Mouse (Mus musculus): ENCODE measurements around the gene 1700016D06Rik. TPM values are rescaled to one million over a fixed set of nuclear protein-coding genes. Genes with fewer than 3 reads are reported as not detected.

The 1700016D06Rik gene
- not detected in 2 replicates for polyA plus RNA-seq (2014; fragmentation: Nextera tagmentation; extraction: Ambion mirVana)

GRCm38 (mm10) chr8:11701033-11701362 is at the start of gene 1700016D06Rik:
Gene 1700016D06Rik, minus strand, starts transcription at chr8:11701063.
- no peaks in the 10 kb centered on the region for H3K36me3 ChIP-seq (ENCODE audit: control insufficient read depth, insufficient read depth, low read length)
- H3K4me3 ChIP-seq (ENCODE audit: low read depth, low read length), result no peak within 1 kb of the TSS
- no peak within 1 kb of the TSS for H3K27ac ChIP-seq (ENCODE audit: low read depth, low read length)
- ATAC-seq (replicated peaks; ENCODE audit: insufficient number of reproducible peaks, low FRiP score, low TSS enrichment), result no peak
- no peak within 1 kb of the TSS for H3K9ac ChIP-seq (ENCODE audit: low read depth, low read length)
- WGBS (ENCODE audit: insufficient replicate concordance), result 55% methylated on average over 6 of the region's 6 CpGs
- H3K27me3 ChIP-seq (ENCODE audit: control insufficient read depth, insufficient read depth, low read length), result 0 out of 2 replicates have a peak, but pooled peaks cover 2% of the 10 kb centered on the region
- H3K4me2 ChIP-seq, result peak within 1 kb of the TSS; percentile 64
- H3K4me1 ChIP-seq (ENCODE audit: control insufficient read depth, insufficient read depth, low read length), result peaks cover 3% of the 10 kb centered on the region; the same call in 1 of the 2 replicates
- 0 out of 2 replicates have a peak, but pooled peaks cover 3% of the 10 kb centered on the region for H3K9me3 ChIP-seq (replicated peaks; ENCODE audit: control insufficient read depth, low read length)

GRCm38 (mm10) chr8:11749472-11749871 is 48.6 kb upstream of the 1700016D06Rik start:
- Histone ChIP-seq H3K9ac (ENCODE audit: low read depth, low read length) (no peak overlapping the region), H3K4me1 (ENCODE audit: control insufficient read depth, insufficient read depth, low read length) (peaks cover 55% of the 10 kb centered on the region), H3K27ac (ENCODE audit: low read depth, low read length) (peak overlapping the region; percentile 77), H3K9me3 (replicated peaks; ENCODE audit: control insufficient read depth, low read length) (no peaks in the 10 kb centered on the region), H3K36me3 (ENCODE audit: control insufficient read depth, insufficient read depth, low read length) (no peaks in the 10 kb centered on the region), H3K27me3 (ENCODE audit: control insufficient read depth, insufficient read depth, low read length) (no peaks in the 10 kb centered on the region), H3K4me2 (peak overlapping the region; percentile 22), H3K4me3 (ENCODE audit: low read depth, low read length) (no peak overlapping the region)
- WGBS (ENCODE audit: insufficient replicate concordance), result 26% methylated on average over 6 of the region's 6 CpGs
- 0 out of 2 replicates have a peak, but pooled peaks have one; percentile 40 for ATAC-seq (replicated peaks; ENCODE audit: insufficient number of reproducible peaks, low FRiP score, low TSS enrichment)

GRCm38 (mm10) chr8:11746850-11747600 is 46.2 kb upstream of the 1700016D06Rik start:
- Histone ChIP-seq H3K9ac (ENCODE audit: low read depth, low read length) (no peak overlapping the region), H3K4me3 (ENCODE audit: low read depth, low read length) (no peak overlapping the region), H3K4me1 (ENCODE audit: control insufficient read depth, insufficient read depth, low read length) (peaks cover 51% of the 10 kb centered on the region), H3K4me2 (no peak overlapping the region; the same call in 1 of the 2 replicates), H3K27me3 (ENCODE audit: control insufficient read depth, insufficient read depth, low read length) (no peaks in the 10 kb centered on the region), H3K27ac (ENCODE audit: low read depth, low read length) (peak overlapping the region; percentile 76), H3K9me3 (replicated peaks; ENCODE audit: control insufficient read depth, low read length) (no peaks in the 10 kb centered on the region), H3K36me3 (ENCODE audit: control insufficient read depth, insufficient read depth, low read length) (no peaks in the 10 kb centered on the region; the same call in 1 of the 2 replicates)
- WGBS (ENCODE audit: insufficient replicate concordance), result 45% methylated on average over 11 of the region's 11 CpGs
- ATAC-seq (replicated peaks; ENCODE audit: insufficient number of reproducible peaks, low FRiP score, low TSS enrichment), result no peak

GRCm38 (mm10) chr8:11743580-11743979 is 42.7 kb upstream of the 1700016D06Rik start:
- H3K9me3 ChIP-seq (replicated peaks; ENCODE audit: control insufficient read depth, low read length), result no peaks in the 10 kb centered on the region
- 58% methylated on average over 10 of the region's 10 CpGs for WGBS (ENCODE audit: insufficient replicate concordance)
- no peak overlapping the region for H3K4me2 ChIP-seq
- no peak for ATAC-seq (replicated peaks; ENCODE audit: insufficient number of reproducible peaks, low FRiP score, low TSS enrichment)
- no peak overlapping the region for H3K4me3 ChIP-seq (ENCODE audit: low read depth, low read length)
- H3K27ac ChIP-seq (ENCODE audit: low read depth, low read length), result no peak overlapping the region
- H3K4me1 ChIP-seq (ENCODE audit: control insufficient read depth, insufficient read depth, low read length), result peaks cover 38% of the 10 kb centered on the region
- H3K9ac ChIP-seq (ENCODE audit: low read depth, low read length), result no peak overlapping the region
- H3K27me3 ChIP-seq (ENCODE audit: control insufficient read depth, insufficient read depth, low read length), result no peaks in the 10 kb centered on the region
- peaks cover 2% of the 10 kb centered on the region; the same call in 1 of the 2 replicates for H3K36me3 ChIP-seq (ENCODE audit: control insufficient read depth, insufficient read depth, low read length)

GRCm38 (mm10) chr8:11740857-11741256 is 40.0 kb upstream of the 1700016D06Rik start:
- H3K27ac ChIP-seq (ENCODE audit: low read depth, low read length), result no peak overlapping the region
- H3K9me3 ChIP-seq (replicated peaks; ENCODE audit: control insufficient read depth, low read length), result no peaks in the 10 kb centered on the region
- no peak overlapping the region for H3K4me3 ChIP-seq (ENCODE audit: low read depth, low read length)
- H3K9ac ChIP-seq (ENCODE audit: low read depth, low read length), result no peak overlapping the region
- H3K4me1 ChIP-seq (ENCODE audit: control insufficient read depth, insufficient read depth, low read length), result peaks cover 11% of the 10 kb centered on the region
- no peak for ATAC-seq (replicated peaks; ENCODE audit: insufficient number of reproducible peaks, low FRiP score, low TSS enrichment)
- 80% methylated on average over 2 of the region's 2 CpGs for WGBS (ENCODE audit: insufficient replicate concordance)
- no peaks in the 10 kb centered on the region for H3K27me3 ChIP-seq (ENCODE audit: control insufficient read depth, insufficient read depth, low read length)
- peaks cover 2% of the 10 kb centered on the region; the same call in 1 of the 2 replicates for H3K36me3 ChIP-seq (ENCODE audit: control insufficient read depth, insufficient read depth, low read length)
- H3K4me2 ChIP-seq, result no peak overlapping the region

GRCm38 (mm10) chr8:11739082-11739481 is 38.2 kb upstream of the 1700016D06Rik start:
- H3K4me3 ChIP-seq (ENCODE audit: low read depth, low read length), result no peak overlapping the region
- 70% methylated on average over 5 of the region's 5 CpGs for WGBS (ENCODE audit: insufficient replicate concordance)
- no peak overlapping the region for H3K27ac ChIP-seq (ENCODE audit: low read depth, low read length)
- H3K9ac ChIP-seq (ENCODE audit: low read depth, low read length), result no peak overlapping the region
- peaks cover 2% of the 10 kb centered on the region; the same call in 1 of the 2 replicates for H3K36me3 ChIP-seq (ENCODE audit: control insufficient read depth, insufficient read depth, low read length)
- ATAC-seq (replicated peaks; ENCODE audit: insufficient number of reproducible peaks, low FRiP score, low TSS enrichment), result no peak
- no peaks in the 10 kb centered on the region for H3K9me3 ChIP-seq (replicated peaks; ENCODE audit: control insufficient read depth, low read length)
- H3K4me1 ChIP-seq (ENCODE audit: control insufficient read depth, insufficient read depth, low read length), result peaks cover 11% of the 10 kb centered on the region
- no peak overlapping the region for H3K4me2 ChIP-seq
- H3K27me3 ChIP-seq (ENCODE audit: control insufficient read depth, insufficient read depth, low read length), result no peaks in the 10 kb centered on the region

GRCm38 (mm10) chr8:11737096-11737495 is 36.2 kb upstream of the 1700016D06Rik start:
- Histone ChIP-seq H3K27me3 (ENCODE audit: control insufficient read depth, insufficient read depth, low read length) (no peaks in the 10 kb centered on the region), H3K4me2 (no peak overlapping the region), H3K9ac (ENCODE audit: low read depth, low read length) (no peak overlapping the region), H3K4me3 (ENCODE audit: low read depth, low read length) (no peak overlapping the region), H3K36me3 (ENCODE audit: control insufficient read depth, insufficient read depth, low read length) (peaks cover 2% of the 10 kb centered on the region; the same call in 1 of the 2 replicates), H3K9me3 (replicated peaks; ENCODE audit: control insufficient read depth, low read length) (no peaks in the 10 kb centered on the region), H3K27ac (ENCODE audit: low read depth, low read length) (no peak overlapping the region), H3K4me1 (ENCODE audit: control insufficient read depth, insufficient read depth, low read length) (0 out of 2 replicates have a peak, but pooled peaks cover 4% of the 10 kb centered on the region)
- ATAC-seq (replicated peaks; ENCODE audit: insufficient number of reproducible peaks, low FRiP score, low TSS enrichment), result no peak
- WGBS (ENCODE audit: insufficient replicate concordance), result 90% methylated on average over 6 of the region's 6 CpGs

GRCm38 (mm10) chr8:11735672-11736235 is 34.9 kb upstream of the 1700016D06Rik start:
- Histone ChIP-seq H3K9me3 (replicated peaks; ENCODE audit: control insufficient read depth, low read length) (no peaks in the 10 kb centered on the region), H3K4me2 (no peak overlapping the region), H3K4me1 (ENCODE audit: control insufficient read depth, insufficient read depth, low read length) (no peaks in the 10 kb centered on the region), H3K36me3 (ENCODE audit: control insufficient read depth, insufficient read depth, low read length) (peaks cover 2% of the 10 kb centered on the region; the same call in 1 of the 2 replicates), H3K27me3 (ENCODE audit: control insufficient read depth, insufficient read depth, low read length) (no peaks in the 10 kb centered on the region), H3K4me3 (ENCODE audit: low read depth, low read length) (no peak overlapping the region), H3K27ac (ENCODE audit: low read depth, low read length) (no peak overlapping the region), H3K9ac (ENCODE audit: low read depth, low read length) (no peak overlapping the region)
- no peak; the same call in 1 of the 2 replicates for ATAC-seq (replicated peaks; ENCODE audit: insufficient number of reproducible peaks, low FRiP score, low TSS enrichment)
- WGBS (ENCODE audit: insufficient replicate concordance), result 77% methylated on average over 15 of the region's 15 CpGs

All from heart, embryonic 11.5 days (tissue).